Mouse (Mus musculus) Patski (cell line): ENCODE measurements around the gene Npy1r. TPM values are rescaled to one million over a fixed set of nuclear protein-coding genes. Genes with fewer than 3 reads are reported as not detected.

ENCODE experiments used
- ATAC-seq: fragments of 100-300 bp; one replicate; pipeline ENCODE4 v1.8.0; 2021
- CTCF ChIA-PET: fragments of 350-600 bp; sonication (Branson Sonifier 250); formaldehyde crosslinking; loops from one replicate; lab custom pipeline; 2022; ENCODE audit warnings: inconsistent platforms; lab: Charles Lee
- POLR2A ChIA-PET: fragments of 350-600 bp; sonication (Branson Sonifier 250); formaldehyde crosslinking; loops from one replicate; lab custom pipeline; 2022; ENCODE audit warnings: antibody characterized with exemption, inconsistent platforms; lab: Charles Lee
- DNase-seq: peaks from one replicate; pipeline ENCODE4 v3.0.0-alpha.2; 2011; ENCODE audit warnings: low read depth, low spot score
- H3K27me3 ChIP-seq: fragments of 371-371 bp; one replicate; pipeline ENCODE4 v1.5.1; 2021
- CTCF ChIP-seq: fragments of 100-300 bp; IDR thresholded peaks from one replicate; pipeline ENCODE4 v1.5.1; 2021
- in situ Hi-C: fragments of 300-500 bp; cut with MboI; formaldehyde crosslinking; loops from 3 replicates; pipeline ENCODE4 v1.11.1; 2018; ENCODE audit warnings: low pct_unique_long_range_greater_than_20kb, mixed read lengths
- polyA plus RNA-seq: library from polyadenylated mRNA; unstranded; gene quantifications from one replicate; pipeline ENCODE4 v1.2.3, GENCODE M21; 2021

Npy1r gene
- polyA plus RNA-seq, 1 experiment from 2014 or later, result not detected

GRCm38 (mm10) chr8:66729446-66729845, 32.5 kb downstream of the Npy1r start:
- no peak for DNase-seq
- CTCF ChIA-PET, result no interaction called here
- TF ChIP-seq CTCF, result no peak
- ATAC-seq, result no peak
- peaks cover 12% of the 10 kb centered on the region for H3K27me3 ChIP-seq
- POLR2A ChIA-PET, result no interaction called here
- in situ Hi-C loops, result no loop called here

GRCm38 (mm10) chr8:66731957-66732356, 35.0 kb downstream of the Npy1r start:
- peaks cover 13% of the 10 kb centered on the region for H3K27me3 ChIP-seq
- in situ Hi-C loops, result no loop called here
- ChIA-PET POLR2A (no interaction called here), CTCF (interaction anchor here (1.0 kb wide), 1 partner anchor 9 kb away, joined by 3 read pairs; no protein-coding TSS in a partner anchor)
- no peak for DNase-seq
- no peak for TF ChIP-seq CTCF
- no peak for ATAC-seq

- in situ Hi-C loops, result no loop called here
- ChIA-PET POLR2A (no interaction called here), CTCF (no interaction called here)
- DNase-seq (no peak), ATAC-seq (no peak)
- H3K27me3 ChIP-seq, result peaks cover 18% of the 10 kb centered on the region
- no peak for TF ChIP-seq CTCF
Observed at GRCm38 (mm10) chr8:66742359-66742758, 45.4 kb downstream of the Npy1r start.

- CTCF ChIA-PET, result interaction anchor here (0.8 kb wide), 1 partner anchor 8 kb away, joined by 3 read pairs; no protein-coding TSS in a partner anchor
- no peak for TF ChIP-seq CTCF
- POLR2A ChIA-PET, result no interaction called here
- ATAC-seq (no peak), DNase-seq (no peak)
- in situ Hi-C loops, result no loop called here
- peaks cover 13% of the 10 kb centered on the region for H3K27me3 ChIP-seq
Observed at GRCm38 (mm10) chr8:66745612-66746011, 48.6 kb downstream of the Npy1r start.

GRCm38 (mm10) chr8:66751621-66752020, 54.6 kb downstream of the Npy1r start:
- TF ChIP-seq CTCF, result no peak
- ATAC-seq (no peak), DNase-seq (no peak)
- ChIA-PET CTCF (no interaction called here), POLR2A (no interaction called here)
- no peaks in the 10 kb centered on the region for H3K27me3 ChIP-seq
- in situ Hi-C loops, result no loop called here

- CTCF ChIA-PET, result no interaction called here
Observed at GRCm38 (mm10) chr8:66756161-66756560, 59.2 kb downstream of the Npy1r start.

More at GRCm38 (mm10) chr8:66756161-66756560, 59.2 kb downstream of the Npy1r start:
- in situ Hi-C loops, result no loop called here
- no peak for TF ChIP-seq CTCF
- no peaks in the 10 kb centered on the region for H3K27me3 ChIP-seq
- ATAC-seq (no peak), DNase-seq (no peak)
- POLR2A ChIA-PET, result no interaction called here

Other genes starting within 250 kb of the Npy1r start
- 10.9 TPM for gene Tma16, start 210.7 kb upstream of the Npy1r start, polyA plus RNA-seq
- gene Tktl2, start 185.4 kb upstream of the Npy1r start, polyA plus RNA-seq, result not detected
- gene Npy5r, start 9.1 kb upstream of the Npy1r start, polyA plus RNA-seq, result not detected
- gene Naf1, start 163.0 kb downstream of the Npy1r start, polyA plus RNA-seq, result 14.4 TPM